Mouse (Mus musculus) CH12.LX (cell line): ENCODE results near the gene Selenoi. TPM values are rescaled to one million over a fixed set of nuclear protein-coding genes. Genes with fewer than 3 reads are reported as not detected.

ENCODE experiments used
- DNase-seq: peaks from one replicate; pipeline ENCODE4 v3.0.0-alpha.2; 2013; ENCODE audit errors: extremely low read depth
- H3K27ac ChIP-seq: 2 replicates; pipeline ENCODE4 v1.5.1; 2012; ENCODE audit warnings: low read depth, mild to moderate bottlenecking, control low read depth, moderate library complexity; ENCODE audit not compliant: insufficient read depth
- H3K27me3 ChIP-seq: replicated peaks from 2 replicates; pipeline ENCODE3; 2012; ENCODE audit warnings: inconsistent platforms
- H3K36me3 ChIP-seq, 2 experiments: replicated peaks in 1 of 2; 2 replicates each; pipeline versions ENCODE3 to v1.6.1; 2012; ENCODE audit warnings: inconsistent platforms in 1 of 2, low read length in 1 of 2, mild to moderate bottlenecking in 1 of 2, mixed read lengths in 1 of 2, moderate library complexity in 1 of 2; ENCODE audit not compliant: control insufficient read depth in 1 of 2, insufficient read depth in 1 of 2
- H3K4me1 ChIP-seq, 2 experiments: 2 replicates each; pipeline ENCODE4 v1.6.1; 2012; ENCODE audit warnings: inconsistent platforms in 1 of 2, moderate library complexity in 1 of 2; ENCODE audit not compliant: insufficient read depth in 2 of 2, control insufficient read depth in 1 of 2
- H3K4me2 ChIP-seq: 2 replicates; pipeline ENCODE4 v1.6.1; 2012; ENCODE audit warnings: low read depth, mild to moderate bottlenecking, control low read depth; ENCODE audit not compliant: poor library complexity, insufficient read depth, severe bottlenecking
- H3K4me3 ChIP-seq, 3 experiments: fragments of 150-350 bp in 1 of 3; sonication (generic) in 1 of 3; replicated peaks in 1 of 3; 2 replicates each; pipeline versions ENCODE3 to v1.5.1; 2011 to 2012; ENCODE audit warnings: low read depth in 2 of 3, low read length in 2 of 3, mild to moderate bottlenecking in 2 of 3, moderate library complexity in 2 of 3, control low read depth in 1 of 3, improper control_type of control experiment in 1 of 3, inconsistent platforms in 1 of 3, mixed read lengths in 1 of 3; ENCODE audit not compliant: poor library complexity in 1 of 3
- H3K79me2 ChIP-seq: replicated peaks from 2 replicates; pipeline ENCODE4 v1.6.1; 2012; ENCODE audit warnings: mild to moderate bottlenecking, moderate library complexity; ENCODE audit not compliant: control insufficient read depth, poor library complexity, insufficient read depth, severe bottlenecking; ENCODE audit errors: extremely low read depth
- H3K9ac ChIP-seq: 2 replicates; pipeline ENCODE4 v1.6.1; 2012; ENCODE audit warnings: low read depth, mild to moderate bottlenecking, control low read depth, moderate library complexity; ENCODE audit not compliant: insufficient read depth
- H3K9me3 ChIP-seq: replicated peaks from 2 replicates; pipeline ENCODE3; 2012; ENCODE audit warnings: low read length, inconsistent platforms, mixed read lengths
- BHLHE40 ChIP-seq: IDR thresholded peaks from 2 replicates; pipeline ENCODE4 v1.6.1; 2011; ENCODE audit warnings: mild to moderate bottlenecking, low read depth, low read length, improper control_type of control experiment
- CHD1 ChIP-seq: IDR thresholded peaks from 2 replicates; pipeline ENCODE4 v1.6.1; 2012; ENCODE audit warnings: low read depth, low read length, improper control_type of control experiment, inconsistent platforms
- CTCF ChIP-seq, 2 experiments: IDR thresholded peaks in 1 of 2; conservative IDR thresholded peaks in 1 of 2; 2 replicates each; pipeline ENCODE4 v1.5.1; 2011 to 2012; ENCODE audit warnings: low read depth in 2 of 2, low read length in 2 of 2, improper control_type of control experiment in 1 of 2, inconsistent platforms in 1 of 2, mild to moderate bottlenecking in 1 of 2, moderate library complexity in 1 of 2
- E2F4 ChIP-seq: IDR thresholded peaks from 2 replicates; pipeline ENCODE4 v1.6.1; 2011; ENCODE audit warnings: low read depth, low read length, improper control_type of control experiment; ENCODE audit not compliant: insufficient replicate concordance
- EP300 ChIP-seq: IDR thresholded peaks from 2 replicates; pipeline ENCODE4 v1.6.1; 2011; ENCODE audit warnings: low read length, improper control_type of control experiment
- ETS1 ChIP-seq: conservative IDR thresholded peaks from 2 replicates; pipeline ENCODE4 v1.6.1; 2012; ENCODE audit warnings: low read depth, mild to moderate bottlenecking, inconsistent platforms, low read length, improper control_type of control experiment, moderate library complexity
- GABPA ChIP-seq: IDR thresholded peaks from 2 replicates; pipeline ENCODE4 v1.6.1; 2012; ENCODE audit warnings: low read depth, low read length, improper control_type of control experiment, inconsistent platforms; ENCODE audit not compliant: insufficient replicate concordance
- HCFC1 ChIP-seq: IDR thresholded peaks from 2 replicates; pipeline ENCODE4 v1.6.1; 2012; ENCODE audit warnings: low read depth, mild to moderate bottlenecking, inconsistent platforms, low read length, improper control_type of control experiment
- JUN ChIP-seq: IDR thresholded peaks from 2 replicates; pipeline ENCODE4 v1.6.1; 2011; ENCODE audit warnings: low read depth, mild to moderate bottlenecking, low read length, improper control_type of control experiment, moderate library complexity; ENCODE audit not compliant: insufficient read depth
- KAT2A ChIP-seq: IDR thresholded peaks from 2 replicates; pipeline ENCODE4 v1.6.1; 2012; ENCODE audit warnings: low read length, improper control_type of control experiment, inconsistent platforms; ENCODE audit not compliant: insufficient replicate concordance
- MAFK ChIP-seq: IDR thresholded peaks from 2 replicates; pipeline ENCODE4 v1.6.1; 2011; ENCODE audit warnings: low read length, improper control_type of control experiment; ENCODE audit not compliant: insufficient replicate concordance
- MEF2A ChIP-seq: IDR thresholded peaks from 2 replicates; pipeline ENCODE4 v1.6.1; 2014; ENCODE audit warnings: low read depth, mild to moderate bottlenecking, inconsistent platforms, low read length, improper control_type of control experiment, borderline replicate concordance
- MYC ChIP-seq: IDR thresholded peaks from 2 replicates; pipeline ENCODE4 v1.6.1; 2011; ENCODE audit warnings: low read depth, mild to moderate bottlenecking, improper control_type of control experiment, low read length
- PAX5 ChIP-seq: IDR thresholded peaks from 2 replicates; pipeline ENCODE4 v1.6.1; 2012; ENCODE audit warnings: low read length, inconsistent platforms, mixed read lengths
- POLR2A ChIP-seq: IDR thresholded peaks from 2 replicates; pipeline ENCODE4 v1.6.1; 2011; ENCODE audit warnings: low read depth, mild to moderate bottlenecking, improper control_type of control experiment, low read length
- POLR2AphosphoS2 ChIP-seq: IDR thresholded peaks from 2 replicates; pipeline ENCODE4 v1.6.1; 2011; ENCODE audit warnings: low read depth, low read length, improper control_type of control experiment
- RAD21 ChIP-seq: IDR thresholded peaks from 2 replicates; pipeline ENCODE4 v1.6.1; 2011; ENCODE audit warnings: low read depth, mild to moderate bottlenecking, low read length, improper control_type of control experiment, moderate library complexity
- SIN3A ChIP-seq: IDR thresholded peaks from 2 replicates; pipeline ENCODE4 v1.6.1; 2012; ENCODE audit warnings: low read length, improper control_type of control experiment, inconsistent platforms
- TBP ChIP-seq: conservative IDR thresholded peaks from 2 replicates; pipeline ENCODE4 v1.6.1; 2011; ENCODE audit warnings: low read depth, low read length, improper control_type of control experiment
- TCF12 ChIP-seq: IDR thresholded peaks from 2 replicates; pipeline ENCODE4 v1.6.1; 2014; ENCODE audit warnings: low read depth, mild to moderate bottlenecking, inconsistent platforms, low read length, improper control_type of control experiment
- UBTF ChIP-seq: IDR thresholded peaks from 2 replicates; pipeline ENCODE4 v1.6.1; 2012; ENCODE audit warnings: low read depth, mild to moderate bottlenecking, inconsistent platforms, low read length, improper control_type of control experiment, moderate library complexity
- ZKSCAN1 ChIP-seq: IDR thresholded peaks from 2 replicates; pipeline ENCODE4 v1.6.1; 2012; ENCODE audit warnings: low read depth, inconsistent platforms, low read length, improper control_type of control experiment, borderline replicate concordance
- dilution Hi-C: fragments of 300-500 bp; cut with MboI; formaldehyde crosslinking; loops from 2 replicates; pipeline ENCODE4 v1.14.3; 2020; ENCODE audit warnings: low sequenced_read_pairs; ENCODE audit not compliant: extremely low pct_unique_long_range_greater_than_20kb, extremely low pct_ligation_motif_present
- in situ Hi-C: fragments of 300-500 bp; cut with MboI; formaldehyde crosslinking; loops from 3 replicates; pipeline ENCODE4 v1.14.3; 2019; ENCODE audit warnings: low sequenced_read_pairs, low pct_ligation_motif_present, low pct_unique_long_range_greater_than_20kb, mixed read lengths
- polyA plus RNA-seq: library from polyadenylated mRNA; unstranded; fragments of >175 nt; gene quantifications from 2 replicates; pipeline ENCODE4 v1.2.1, GENCODE M21; 2012; ENCODE audit warnings: low read depth; ENCODE audit not compliant: insufficient read length
- total RNA-seq, 2 experiments: library from RNA; depleted of rRNA; stranded (reverse); fragments of 300-350 nt in 1 of 2; fragments of >200 nt in 1 of 2; gene quantifications; 2 replicates each; pipeline ENCODE4 v1.2.3; 2012 to 2014

The Selenoi gene
- total and polyA plus RNA-seq, 3 experiments, result 27.0 to 51.3 (median 36.1) TPM

DNA sequence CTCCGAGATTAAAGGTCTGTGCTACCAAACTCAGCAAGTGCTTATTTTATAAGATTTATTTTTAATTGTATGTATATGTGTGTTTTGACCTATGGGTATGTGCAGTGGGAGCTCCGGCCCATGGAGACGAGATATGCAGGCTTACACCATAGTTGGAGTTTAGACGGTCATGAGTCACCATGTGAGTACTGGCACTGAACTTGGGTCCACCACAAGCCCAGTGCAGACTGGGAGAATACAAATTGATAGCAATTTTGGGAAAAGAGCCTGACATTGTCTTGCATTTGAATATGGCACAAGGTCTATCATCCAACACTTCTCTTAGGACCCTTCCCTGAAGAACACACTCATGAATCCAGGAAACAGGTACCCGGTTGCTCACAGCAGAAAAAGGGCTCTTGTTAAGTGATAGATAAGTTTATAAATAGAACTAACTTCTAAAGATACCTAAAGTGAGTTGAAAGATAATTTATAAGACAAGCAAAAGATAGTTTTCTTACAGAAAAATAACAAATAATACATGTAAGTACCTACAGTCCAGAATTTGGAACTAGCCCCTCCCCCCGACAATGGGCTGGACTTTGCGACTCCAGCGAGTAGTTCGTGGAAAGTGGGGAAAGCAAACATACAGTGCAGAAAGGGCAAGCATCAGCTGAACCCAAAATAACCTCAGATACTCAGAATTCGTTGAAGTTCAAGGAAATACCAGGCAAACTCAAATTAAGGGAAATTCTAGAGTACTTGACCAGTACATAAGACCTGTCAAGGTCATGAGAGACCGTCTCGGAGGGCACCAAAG is 44.5 kb upstream of the Selenoi start:
- no peak overlapping the region for H3K4me3 ChIP-seq
- H3K9ac ChIP-seq, result no peak overlapping the region
- TF ChIP-seq TCF12 (no peak), KAT2A (no peak), CHD1 (no peak), PAX5 (no peak), EP300 (no peak), JUN (no peak), MYC (no peak), ETS1 (no peak)
- no peaks in the 10 kb centered on the region for H3K79me2 ChIP-seq
- dilution Hi-C loops, result no loop called here
- in situ Hi-C loops, result no loop called here
- DNase-seq, result no peak
- no peak overlapping the region for H3K4me2 ChIP-seq
- no peak overlapping the region for H3K27ac ChIP-seq
- no peaks in the 10 kb centered on the region for H3K4me1 ChIP-seq
- H3K27me3 ChIP-seq, result no peaks in the 10 kb centered on the region
- H3K36me3 ChIP-seq, result peaks cover 16 to 58% of the 10 kb centered on the region in 2 experiments
- H3K9me3 ChIP-seq, result no peaks in the 10 kb centered on the region

DNA sequence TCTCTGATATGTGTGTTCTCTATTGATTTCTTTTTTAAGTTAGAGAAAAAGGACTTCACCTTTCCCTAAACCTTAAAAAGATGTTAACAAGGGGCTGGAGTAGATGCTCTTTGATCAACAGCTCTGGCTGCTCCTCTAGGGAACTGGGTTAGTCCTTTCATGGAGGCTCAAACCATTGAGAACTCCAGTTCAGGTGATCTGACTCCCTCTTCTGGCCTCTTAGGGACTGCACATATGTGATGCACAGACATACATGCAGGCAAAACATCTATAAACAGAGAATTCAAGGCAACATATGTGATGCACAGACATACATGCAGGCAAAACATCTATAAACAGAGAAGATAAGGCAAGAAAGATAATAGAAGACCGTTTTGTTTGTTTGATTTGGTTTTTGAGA is 39.9 kb upstream of the Selenoi start:
- Histone ChIP-seq H3K4me3 (no peak overlapping the region), H3K27me3 (no peaks in the 10 kb centered on the region), H3K9ac (no peak overlapping the region), H3K4me2 (no peak overlapping the region), H3K4me1 (peaks cover 0 to 14% of the 10 kb centered on the region in 2 experiments; a peak in 2 of 4 replicates), H3K9me3 (no peaks in the 10 kb centered on the region), H3K27ac (no peak overlapping the region), H3K79me2 (no peaks in the 10 kb centered on the region), H3K36me3 (peaks cover 0 to 43% of the 10 kb centered on the region in 2 experiments)
- dilution Hi-C loops (no loop called here), in situ Hi-C loops (no loop called here)
- TF ChIP-seq MEF2A (no peak), HCFC1 (no peak), GABPA (no peak), POLR2A (no peak), TCF12 (no peak), CTCF (conservative IDR thresholded peaks at IDR 0.05 in 1 of 2, IDR thresholded peaks at IDR 0.05 in 1 of 2; ENCODE audit: low read depth in 2 of 2, low read length in 2 of 2) (peak in 1 of 2 experiments; percentile 44; a peak in 2 of 4 replicates), TBP (no peak), RAD21 (peak; percentile 36), SIN3A (no peak), ZKSCAN1 (no peak), E2F4 (no peak), CHD1 (no peak), EP300 (no peak), POLR2AphosphoS2 (no peak), MAFK (no peak), BHLHE40 (no peak), UBTF (no peak)
- DNase-seq, result no peak
